Mouse (Mus musculus) erythroblast, embryonic 14.5 days (primary cell): ENCODE measurements around the gene Atp2b2. TPM values are rescaled to one million over a fixed set of nuclear protein-coding genes. Genes with fewer than 3 reads are reported as not detected.
"Not testable (repeated sequence)": the region's sequence is repeated elsewhere in the genome, so short reads cannot be mapped to it uniquely, and the experiment has no call there.

Experiments used
- H3K27me3 ChIP-seq: 2 replicates; pipeline ENCODE4 v1.6.1; 2012; ENCODE audit warnings: inconsistent platforms; ENCODE audit not compliant: control insufficient read depth
- H3K36me3 ChIP-seq: 2 replicates; pipeline ENCODE4 v1.6.1; 2012; ENCODE audit warnings: mild to moderate bottlenecking, inconsistent platforms; ENCODE audit not compliant: control insufficient read depth
- H3K4me1 ChIP-seq: 2 replicates; pipeline ENCODE4 v1.6.1; 2012; ENCODE audit warnings: inconsistent platforms; ENCODE audit not compliant: control insufficient read depth
- H3K4me3 ChIP-seq: replicated peaks from 2 replicates; pipeline ENCODE3; 2012; ENCODE audit warnings: moderate library complexity, mild to moderate bottlenecking, inconsistent platforms
- H3K9me3 ChIP-seq: 2 replicates; pipeline ENCODE4 v1.6.1; 2012; ENCODE audit warnings: low read length, inconsistent platforms, mixed read lengths; ENCODE audit not compliant: control insufficient read depth
- GATA1 ChIP-seq: IDR thresholded peaks from 2 replicates; pipeline ENCODE4 v1.6.1; 2012; ENCODE audit warnings: low read length, inconsistent platforms, mixed read lengths
- TAL1 ChIP-seq: IDR thresholded peaks from 3 replicates; pipeline ENCODE4 v1.6.1; 2012; ENCODE audit warnings: low read length, inconsistent platforms, mixed read lengths
- polyA plus RNA-seq: library from polyadenylated mRNA; stranded (reverse); fragments of >175 nt; gene quantifications from 2 replicates; pipeline ENCODE4 v1.2.3, GENCODE M21; 2012

The Atp2b2 gene
- polyA plus RNA-seq, 1 experiment = not detected

DNA sequence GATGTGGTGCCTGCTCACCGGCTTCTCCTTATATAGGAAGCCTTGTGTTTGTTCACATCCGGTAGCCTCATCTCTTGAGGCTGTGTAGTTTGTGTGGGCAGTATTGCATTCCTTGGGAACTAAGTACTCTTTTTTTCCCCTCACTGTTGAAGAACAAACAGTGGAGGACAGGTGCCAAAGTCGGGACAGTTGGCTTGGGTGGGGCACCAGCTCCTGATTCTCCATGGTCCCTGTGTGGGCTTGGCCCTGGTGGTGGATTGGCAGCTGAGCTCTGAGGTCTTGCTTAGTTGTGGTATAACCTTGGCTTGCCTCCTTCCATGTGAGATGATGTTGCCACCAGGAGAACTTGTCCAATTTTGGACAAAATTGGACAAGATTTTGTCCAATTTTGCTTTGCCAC, 322.5 kb downstream of the Atp2b2 start, which contains the start of gene Ghrl:
Ghrl (minus strand) TSS at position 3 of the 400 bp plus-strand sequence.
- Histone ChIP-seq H3K27me3 (no peaks in the 10 kb centered on the region), H3K36me3 (peaks cover 99% of the 10 kb centered on the region), H3K4me1 (no peaks in the 10 kb centered on the region), H3K9me3 (no peaks in the 10 kb centered on the region), H3K4me3 (no peak within 1 kb of the TSS)
- TF ChIP-seq TAL1 (no peak), GATA1 (no peak)

DNA sequence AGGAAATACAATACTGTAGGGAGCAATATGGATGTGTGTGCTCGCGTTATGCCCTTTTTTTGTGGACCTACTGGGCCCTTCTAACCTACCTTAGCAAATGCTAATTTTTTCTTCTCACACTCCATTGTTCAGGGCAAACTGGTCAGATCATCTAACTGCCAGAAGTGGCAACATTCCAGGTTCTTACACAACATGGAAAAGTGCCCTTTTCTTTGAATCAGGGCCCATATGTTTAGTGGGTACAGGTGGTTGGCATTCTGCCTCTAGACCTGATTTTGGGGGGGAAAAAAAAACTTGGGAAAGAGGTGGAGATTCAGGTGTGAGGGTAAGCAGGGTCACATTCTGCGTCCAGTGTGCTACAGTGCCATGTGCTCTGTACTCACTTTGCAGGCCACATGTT, 324.9 kb downstream of the Atp2b2 start:
- TF ChIP-seq GATA1 (no peak), TAL1 (no peak)
- H3K4me1 ChIP-seq = no peaks in the 10 kb centered on the region
- no peaks in the 10 kb centered on the region for H3K27me3 ChIP-seq
- no peaks in the 10 kb centered on the region for H3K9me3 ChIP-seq
- H3K36me3 ChIP-seq = peaks cover 99% of the 10 kb centered on the region
- H3K4me3 ChIP-seq = no peak overlapping the region

GRCm38 (mm10) chr6:113714797-113715196, 327.6 kb downstream of the Atp2b2 start:
- Histone ChIP-seq H3K9me3 (no peaks in the 10 kb centered on the region), H3K4me3 (no peak overlapping the region), H3K4me1 (no peaks in the 10 kb centered on the region), H3K36me3 (peaks cover 99% of the 10 kb centered on the region), H3K27me3 (no peaks in the 10 kb centered on the region)
- TF ChIP-seq TAL1 (no peak), GATA1 (no peak)

DNA sequence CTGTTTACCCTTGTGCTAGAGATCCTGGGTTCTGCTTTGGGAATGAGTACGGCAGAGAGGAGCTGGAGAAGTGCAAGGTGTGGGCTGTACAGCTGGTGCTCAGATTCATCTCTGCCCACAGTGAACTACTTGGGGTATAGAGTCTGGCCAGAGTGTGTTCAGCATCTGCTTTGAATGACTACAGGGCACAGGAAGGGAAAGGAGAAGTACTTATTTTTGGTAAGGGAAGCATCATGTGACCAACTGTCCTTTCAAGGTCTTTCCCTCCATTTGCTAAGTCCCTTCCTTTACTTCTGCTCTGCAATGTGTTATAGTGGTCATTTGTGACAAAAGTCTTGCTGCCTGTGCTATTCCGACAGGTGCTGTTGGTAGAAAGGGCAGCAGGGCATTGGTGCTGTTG, 328.1 kb downstream of the Atp2b2 start:
- TF ChIP-seq GATA1 (no peak), TAL1 (no peak)
- H3K4me1 ChIP-seq = no peaks in the 10 kb centered on the region
- H3K9me3 ChIP-seq = no peaks in the 10 kb centered on the region
- H3K4me3 ChIP-seq = no peak overlapping the region
- peaks cover 99% of the 10 kb centered on the region for H3K36me3 ChIP-seq
- H3K27me3 ChIP-seq = no peaks in the 10 kb centered on the region

- H3K9me3 ChIP-seq, H3K27me3 ChIP-seq, H3K4me1 ChIP-seq, H3K4me3 ChIP-seq: not testable (repeated sequence)
- peaks cover 99% of the 10 kb centered on the region for H3K36me3 ChIP-seq
These were observed 329.0 kb downstream of the Atp2b2 start for GRCm38 (mm10) chr6:113713389-113713788.

- Histone ChIP-seq H3K4me1 (no peaks in the 10 kb centered on the region; the same call in 1 of the 2 replicates), H3K4me3 (no peak overlapping the region), H3K9me3 (no peaks in the 10 kb centered on the region), H3K36me3 (peaks cover 99% of the 10 kb centered on the region), H3K27me3 (no peaks in the 10 kb centered on the region)
- no peak for TF ChIP-seq TAL1
- TF ChIP-seq GATA1 = no peak
These were observed 329.7 kb downstream of the Atp2b2 start for GRCm38 (mm10) chr6:113712718-113713117.

- Histone ChIP-seq H3K9me3 (no peaks in the 10 kb centered on the region), H3K27me3 (no peaks in the 10 kb centered on the region), H3K4me3 (peak overlapping the region; percentile 73), H3K4me1 (peaks cover 79% of the 10 kb centered on the region), H3K36me3 (peaks cover 78% of the 10 kb centered on the region)
- TF ChIP-seq TAL1 = no peak
- TF ChIP-seq GATA1 = no peak
These were observed 344.9 kb downstream of the Atp2b2 start for GRCm38 (mm10) chr6:113697222-113698205.

DNA sequence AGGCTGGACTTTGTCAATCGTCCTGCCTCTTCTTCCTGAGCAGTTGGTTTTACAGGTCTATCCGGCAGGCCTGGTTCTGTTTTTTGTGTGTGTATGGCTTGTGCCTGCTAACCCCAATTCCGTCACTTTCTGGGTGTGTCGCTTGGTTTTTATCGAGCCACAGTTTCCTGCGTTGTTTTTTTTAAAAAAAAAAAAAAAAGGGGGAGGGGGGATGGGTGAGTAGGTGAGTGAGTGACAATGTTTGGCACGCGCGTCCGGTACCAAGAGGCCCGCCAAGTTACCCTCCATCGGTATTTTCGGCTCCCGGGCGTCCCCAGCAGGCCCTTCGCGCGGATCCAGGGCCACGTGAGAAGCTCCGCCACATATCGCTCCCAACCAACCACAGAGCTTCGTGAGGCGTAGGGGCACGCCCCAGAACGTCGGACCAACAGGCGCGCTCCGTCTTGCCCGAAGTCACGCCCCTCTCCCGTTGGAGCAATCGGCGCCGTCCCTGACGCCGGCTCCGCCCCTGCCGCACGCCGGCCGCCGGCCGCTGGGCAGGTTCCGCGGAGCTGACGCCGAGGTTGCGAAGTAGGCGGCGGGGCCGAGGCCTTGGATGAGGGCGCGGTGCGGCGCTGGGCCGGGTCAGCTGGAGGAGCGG, 345.7 kb downstream of the Atp2b2 start, which contains the start of gene Tatdn2:
Tatdn2 (plus strand) TSS at position 469 of the 640 bp plus-strand sequence.
- Histone ChIP-seq H3K36me3 (peaks cover 76% of the 10 kb centered on the region), H3K4me3 (peak within 1 kb of the TSS; percentile 73), H3K9me3 (no peaks in the 10 kb centered on the region), H3K27me3 (no peaks in the 10 kb centered on the region), H3K4me1 (peaks cover 82% of the 10 kb centered on the region)
- TF ChIP-seq TAL1 = no peak
- TF ChIP-seq GATA1 = no peak

DNA sequence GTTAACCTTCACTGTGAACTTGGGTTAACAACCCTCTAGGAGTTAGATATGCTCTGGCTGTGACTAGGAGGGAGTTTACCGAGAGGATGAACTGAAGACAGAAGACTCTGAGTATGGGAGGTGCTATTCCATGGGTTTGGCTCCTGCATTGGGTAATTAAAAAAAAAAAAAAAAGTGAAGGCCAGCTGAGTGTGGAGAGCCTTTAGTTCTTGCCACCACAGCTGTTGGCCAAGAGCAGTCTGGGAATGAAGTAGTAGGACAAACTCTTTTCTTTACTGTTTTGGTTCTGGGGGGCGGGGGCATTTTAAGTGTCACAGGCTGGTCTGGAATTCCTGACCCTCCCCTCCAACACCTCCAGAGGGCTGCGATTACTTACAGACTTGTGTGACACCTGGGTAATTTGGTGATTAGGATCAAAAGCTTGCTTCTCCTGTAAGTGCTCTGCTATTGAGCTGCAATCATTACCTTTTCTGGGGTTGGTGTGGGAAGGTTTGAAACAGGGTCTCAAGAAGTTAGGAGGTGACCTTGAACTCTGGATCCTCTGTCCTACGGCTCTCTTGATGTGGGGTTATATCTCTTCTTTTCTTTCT, 346.6 kb downstream of the Atp2b2 start:
- TF ChIP-seq TAL1 (no peak), GATA1 (no peak)
- peak overlapping the region; percentile 73 for H3K4me3 ChIP-seq
- H3K27me3 ChIP-seq = no peaks in the 10 kb centered on the region
- peaks cover 83% of the 10 kb centered on the region for H3K4me1 ChIP-seq
- H3K9me3 ChIP-seq = no peaks in the 10 kb centered on the region
- H3K36me3 ChIP-seq = peaks cover 73% of the 10 kb centered on the region
